Mouse (Mus musculus) kidney, embryonic 16.5 days (tissue): ENCODE results near the gene Natd1. TPM values are rescaled to one million over a fixed set of nuclear protein-coding genes. Genes with fewer than 3 reads are reported as not detected.

Experiments
- ATAC-seq: fragments of 200-750 bp; cut with Nextera tagmentation; 2 replicates; pipeline ENCODE4 v1.8.0; 2017; ENCODE audit warnings: moderate TSS enrichment; ENCODE audit not compliant: low FRiP score, low TSS enrichment
- H3K27ac ChIP-seq: fragments of 300-500 bp; sonication (generic); 2 replicates; pipeline ENCODE4 v1.5.1; 2014; ENCODE audit warnings: low read length
- H3K27me3 ChIP-seq: fragments of 300-500 bp; sonication (generic); 2 replicates; pipeline ENCODE4 v1.6.1; 2014; ENCODE audit warnings: low read length, control low read depth, mixed read lengths; ENCODE audit not compliant: insufficient read depth
- H3K36me3 ChIP-seq: fragments of 300-500 bp; sonication (generic); 2 replicates; pipeline ENCODE4 v1.6.1; 2014; ENCODE audit warnings: low read length, control low read depth, mixed read lengths; ENCODE audit not compliant: insufficient read depth
- H3K4me1 ChIP-seq: fragments of 300-500 bp; sonication (generic); 2 replicates; pipeline ENCODE4 v1.6.1; 2014; ENCODE audit warnings: low read length, control low read depth, mixed read lengths; ENCODE audit not compliant: insufficient read depth
- H3K4me2 ChIP-seq: fragments of 300-500 bp; sonication (generic); replicated peaks from 2 replicates; pipeline ENCODE4 v1.6.1; 2014; ENCODE audit warnings: low read depth, low read length
- H3K4me3 ChIP-seq: fragments of 300-500 bp; sonication (generic); 2 replicates; pipeline ENCODE4 v1.5.1; 2014; ENCODE audit warnings: mild to moderate bottlenecking, low read length
- H3K9ac ChIP-seq: fragments of 300-500 bp; sonication (generic); replicated peaks from 2 replicates; pipeline ENCODE4 v1.6.1; 2014; ENCODE audit warnings: low read length
- H3K9me3 ChIP-seq: fragments of 300-500 bp; sonication (generic); 2 replicates; pipeline ENCODE4 v1.6.1; 2016; ENCODE audit warnings: low read length, control low read depth
- WGBS: fragments of 180-500 bp; shearing (Covaris S2); extraction: QIAGEN DNeasy Blood & Tissue Kit; methylation state at CpG from one replicate; pipeline ENCODE4 v1.1.7; 2014; 5-methylcytosine and 5-hydroxymethylcytosine counted together
- polyA plus RNA-seq: library from polyadenylated mRNA; unstranded; fragments of >200 nt; fragmentation: Nextera tagmentation; extraction: Ambion mirVana; gene quantifications from 2 replicates; pipeline ENCODE4 v1.2.1, GENCODE M21; 2015

The Natd1 gene
- polyA plus RNA-seq, 1 experiment from 2014 or later: 31.2 TPM

DNA sequence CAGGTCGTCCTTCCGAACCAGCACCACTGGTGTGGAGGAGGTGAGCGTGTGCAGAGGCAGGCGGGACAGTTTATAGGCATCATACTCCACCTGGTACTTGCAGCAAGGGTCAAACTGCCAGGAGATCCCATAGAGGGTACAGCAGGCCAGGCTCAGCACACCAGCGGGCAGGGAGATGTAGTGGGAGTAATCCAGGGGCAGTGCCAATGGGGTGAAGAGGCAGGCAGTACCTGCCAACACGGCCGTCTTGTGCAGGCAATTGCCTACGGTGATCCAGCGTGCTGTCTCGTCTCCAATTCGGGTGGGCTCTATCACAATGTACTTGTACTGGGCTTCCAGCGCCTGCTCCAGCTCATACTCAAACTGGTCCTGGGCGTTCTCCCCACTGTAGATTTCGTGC, 49.6 kb downstream of the Natd1 start:
- peaks cover 34% of the 10 kb centered on the region for H3K36me3 ChIP-seq
- H3K4me2 ChIP-seq: no peak overlapping the region
- 82% methylated on average over 14 of the region's 14 CpGs for WGBS
- no peaks in the 10 kb centered on the region for H3K27me3 ChIP-seq
- ATAC-seq: no peak
- H3K4me1 ChIP-seq: peaks cover 5% of the 10 kb centered on the region; the same call in 1 of the 2 replicates
- no peaks in the 10 kb centered on the region for H3K9me3 ChIP-seq
- H3K4me3 ChIP-seq: no peak overlapping the region
- no peak overlapping the region for H3K9ac ChIP-seq
- no peak overlapping the region for H3K27ac ChIP-seq

DNA sequence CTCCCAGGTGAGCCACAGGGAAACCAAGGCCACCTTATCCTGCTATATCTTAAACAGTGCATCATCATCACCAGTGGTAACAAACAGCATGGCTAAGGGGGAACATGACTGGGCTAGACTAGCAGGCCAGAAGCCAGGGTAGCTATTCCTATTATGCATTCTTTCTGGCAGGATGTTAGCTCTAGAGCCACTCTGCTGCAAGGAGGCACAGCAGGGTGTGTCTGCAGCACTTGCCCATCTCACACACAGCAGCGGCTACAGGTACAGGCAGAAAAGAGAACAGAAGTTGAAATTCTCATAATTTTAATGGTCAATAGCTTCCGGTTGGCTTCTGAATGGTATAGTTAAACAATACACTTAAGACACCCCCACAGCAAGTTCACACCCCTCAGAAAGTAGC, 50.4 kb downstream of the Natd1 start:
- 90% methylated on average over 2 of the region's 2 CpGs for WGBS
- no peak overlapping the region for H3K9ac ChIP-seq
- H3K27me3 ChIP-seq: no peaks in the 10 kb centered on the region
- H3K4me1 ChIP-seq: peaks cover 5% of the 10 kb centered on the region; the same call in 1 of the 2 replicates
- no peak for ATAC-seq
- H3K27ac ChIP-seq: no peak overlapping the region
- H3K9me3 ChIP-seq: no peaks in the 10 kb centered on the region
- no peak overlapping the region for H3K4me2 ChIP-seq
- H3K36me3 ChIP-seq: peaks cover 34% of the 10 kb centered on the region
- no peak overlapping the region for H3K4me3 ChIP-seq

DNA sequence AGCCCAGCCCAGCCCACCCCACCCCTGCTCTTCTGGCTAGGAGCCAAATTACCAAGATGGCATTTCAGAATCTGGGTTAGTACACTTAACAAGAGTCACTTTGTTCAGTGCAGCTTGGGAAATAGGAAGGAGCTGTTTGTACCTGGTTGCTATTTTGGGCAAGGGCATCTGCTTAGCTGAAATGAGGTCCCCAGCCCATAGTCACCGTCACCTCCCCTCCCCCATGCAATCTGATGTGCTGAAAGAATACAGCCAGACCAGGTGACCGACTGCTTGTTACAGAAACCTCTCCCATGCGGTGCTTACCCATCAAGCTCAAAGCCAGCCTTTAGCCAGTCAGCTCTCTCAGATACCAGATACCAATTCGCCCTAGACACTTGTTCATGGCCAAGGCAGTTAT, 51.4 kb downstream of the Natd1 start:
- Histone ChIP-seq H3K9ac (no peak overlapping the region), H3K4me3 (no peak overlapping the region), H3K9me3 (no peaks in the 10 kb centered on the region), H3K4me2 (no peak overlapping the region), H3K27ac (no peak overlapping the region), H3K4me1 (peaks cover 5% of the 10 kb centered on the region; the same call in 1 of the 2 replicates), H3K36me3 (peaks cover 43% of the 10 kb centered on the region), H3K27me3 (no peaks in the 10 kb centered on the region)
- WGBS: 77% methylated on average over 4 of the region's 4 CpGs
- ATAC-seq: no peak

DNA sequence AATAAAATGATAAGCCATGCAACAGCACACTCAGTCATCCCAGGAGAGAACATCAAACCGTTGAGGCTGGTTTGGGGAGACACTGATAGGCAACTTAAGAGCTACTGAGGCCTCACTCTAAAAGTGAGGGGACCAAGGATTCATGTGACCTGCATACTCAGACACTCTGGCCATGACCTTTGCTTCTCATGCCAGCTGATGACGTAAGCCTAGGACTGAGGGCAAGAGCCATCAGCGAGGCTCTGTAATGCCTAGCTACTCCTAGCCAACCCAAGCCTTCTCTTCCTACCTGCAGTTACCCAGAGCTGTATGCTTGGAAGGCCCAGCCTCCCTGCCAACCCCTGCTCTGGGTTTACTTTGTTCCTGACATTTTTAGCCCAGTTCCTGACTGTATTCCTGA, 52.6 kb downstream of the Natd1 start:
- no peak overlapping the region for H3K4me2 ChIP-seq
- no peaks in the 10 kb centered on the region for H3K9me3 ChIP-seq
- peaks cover 45% of the 10 kb centered on the region for H3K36me3 ChIP-seq
- no peak overlapping the region for H3K4me3 ChIP-seq
- no peaks in the 10 kb centered on the region for H3K27me3 ChIP-seq
- no peak overlapping the region for H3K9ac ChIP-seq
- no peak overlapping the region for H3K27ac ChIP-seq
- peaks cover 5% of the 10 kb centered on the region; the same call in 1 of the 2 replicates for H3K4me1 ChIP-seq
- no peak for ATAC-seq
- 87% methylated on average over 3 of the region's 3 CpGs for WGBS

DNA sequence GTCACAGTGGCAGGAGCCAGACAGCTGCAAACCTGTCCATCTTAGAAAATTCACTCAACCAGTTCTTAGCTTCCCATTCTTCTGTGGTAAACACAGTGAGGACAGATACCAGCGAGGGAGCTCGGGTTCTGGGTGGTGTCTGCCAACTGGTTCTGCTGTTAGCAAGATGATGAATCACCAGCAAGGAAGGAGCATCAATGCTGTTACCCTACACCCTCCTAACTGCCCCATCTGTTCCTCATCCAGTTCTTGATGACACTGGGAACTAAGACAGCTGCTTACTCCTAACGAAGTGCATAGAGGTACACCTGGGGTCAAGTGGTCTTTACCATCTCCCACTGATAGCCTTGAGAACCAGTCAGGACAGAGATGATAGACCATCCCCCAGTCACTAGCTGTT, 58.0 kb downstream of the Natd1 start:
- Histone ChIP-seq H3K9me3 (no peaks in the 10 kb centered on the region), H3K4me1 (no peaks in the 10 kb centered on the region), H3K27me3 (no peaks in the 10 kb centered on the region), H3K27ac (no peak overlapping the region), H3K36me3 (peaks cover 36% of the 10 kb centered on the region), H3K4me2 (no peak overlapping the region), H3K9ac (no peak overlapping the region), H3K4me3 (no peak overlapping the region)
- ATAC-seq: no peak
- 48% methylated on average over 3 of the region's 3 CpGs for WGBS

Other genes starting within 250 kb of the Natd1 start
- 61.7 and 63.6 TPM in 2 replicates for gene Llgl1, start 215.0 kb downstream of the Natd1 start, polyA plus RNA-seq
- gene Flii, start 187.5 kb downstream of the Natd1 start, polyA plus RNA-seq: 93.7 and 94.3 TPM in 2 replicates
- 16.2 and 17.2 TPM in 2 replicates for gene Mief2, start 186.4 kb downstream of the Natd1 start, polyA plus RNA-seq
- 17.1 and 19.6 TPM in 2 replicates for gene Top3a, start 137.4 kb downstream of the Natd1 start, polyA plus RNA-seq
- 6.6 and 7.6 TPM in 2 replicates for gene Smcr8, start 137.2 kb downstream of the Natd1 start, polyA plus RNA-seq
- gene Shmt1, start 103.0 kb downstream of the Natd1 start, polyA plus RNA-seq: 79.4 and 84.6 TPM in 2 replicates
- gene Dhrs7b, start 84.1 kb downstream of the Natd1 start, polyA plus RNA-seq: 41.7 and 42.8 TPM in 2 replicates
- 72.0 and 79.6 TPM in 2 replicates for gene Tmem11, start 35.5 kb downstream of the Natd1 start, polyA plus RNA-seq
- 138 and 142 TPM in 2 replicates for gene Map2k3, start 17.3 kb upstream of the Natd1 start, polyA plus RNA-seq
- gene Kcnj12, start 107.8 kb upstream of the Natd1 start, polyA plus RNA-seq: 0.30 and 0.32 TPM in 2 replicates
- gene Tnfrsf13b, start 212.0 kb upstream of the Natd1 start, polyA plus RNA-seq: 1.3 and 1.8 TPM in 2 replicates